Mouse (Mus musculus): ENCODE data around the gene Thap12.

- TF ChIP-seq MAX (IDR thresholded peaks at IDR 0.05; ENCODE audit: low read depth) (no peak), MYOD1 (IDR thresholded peaks at IDR 0.05; ENCODE audit: control insufficient read depth in 1 of 3, insufficient read length in 2 of 3, low read depth in 2 of 3) (no peak)
These were observed 16.9 kb downstream of the Thap12 start for GRCm38 (mm10) chr7:98719761-98720160.
